28 mouse cellular contexts compared by ENCODE assay signal in the genomic region with DNA sequence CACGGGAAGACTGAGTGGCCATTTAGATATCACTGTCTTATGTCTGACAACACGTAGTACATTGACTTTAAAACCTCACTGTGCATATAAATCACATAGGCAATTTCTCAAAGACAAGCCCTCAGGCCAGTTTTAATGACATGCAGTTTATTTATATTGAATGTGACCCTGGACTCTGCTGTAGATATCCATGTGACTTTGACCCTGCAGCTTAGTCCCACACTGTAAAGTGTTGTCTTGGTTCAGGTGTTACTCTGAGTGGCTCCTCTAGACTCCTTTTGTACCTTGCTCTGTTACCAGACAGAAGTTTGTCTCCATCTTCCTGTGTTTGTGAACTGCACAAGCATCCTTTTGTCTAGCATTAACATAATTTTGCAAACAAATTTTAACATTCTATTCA.
A peak's percentile ranks its signal among the peaks of the same experiment; 100 is the strongest.
DNase-seq lines count a peak whose midpoint lies in the region; ATAC-seq lines count a peak whose summit lies in the region.
"Had no signal": no experiment of that assay in that cellular context is flagged by ENCODE, and none has a peak within 500 bp of the region (broad histone marks: within the 10 kb centered on the region; RNA-seq: fewer than 3 reads in every experiment).

No protein-coding gene starts in this region.

- H3K9ac ChIP-seq in forebrain, embryonic 12.5 days = no peak overlapping the region
- H3K9ac ChIP-seq in intestine, embryonic 16.5 days (ENCODE audit: low read depth, low read length) = no peak overlapping the region
- H3K9ac ChIP-seq: embryonic facial prominence, embryonic 13.5 days; forebrain, postnatal 0 days; heart, embryonic 13.5 days; hindbrain, embryonic 14.5 days had no signal

- WGBS in forebrain, embryonic 12.5 days = 58% methylated on average over 2 of the region's 2 CpGs
- 78% methylated on average over 2 of the region's 2 CpGs for WGBS in forebrain, embryonic 10.5 days
- WGBS in intestine, embryonic 16.5 days = 22% methylated on average over 2 of the region's 2 CpGs

- H3K4me1 ChIP-seq in forebrain, embryonic 12.5 days = peaks cover 11% of the 10 kb centered on the region
- H3K4me1 ChIP-seq in forebrain, embryonic 10.5 days = peaks cover 29% of the 10 kb centered on the region
- H3K4me1 ChIP-seq in intestine, embryonic 16.5 days (ENCODE audit: control insufficient read depth, insufficient read depth, low read length) = 0 out of 2 replicates have a peak, but pooled peaks cover 5% of the 10 kb centered on the region

- DNase-seq in forebrain, embryonic 10.5 days (ENCODE audit: extremely low spot score, low spot score) = no peak
- peak; percentile 7 for DNase-seq in testis, postnatal 10 days (ENCODE audit: low spot score)
- no peak for DNase-seq in testis, postnatal 14 days (ENCODE audit: low spot score)
- no peak for DNase-seq in layer of hippocampus, adult 8-10 months (ENCODE audit: low spot score in 2 of 2)
- no peak for DNase-seq in lung, postnatal 4 days
- DNase-seq: adrenal gland, postnatal 10 days; adrenal gland, postnatal 36 days; B cell, adult 2 months; cerebellum, adult 18-20 months; cerebellum, adult 9-10 months; cerebellum, postnatal 14 days; forebrain, postnatal 0 days; gastrocnemius, postnatal 25 days; heart, adult 18-20 months; heart, postnatal 14 days; heart, postnatal 4 days had no signal

- H3K27me3 ChIP-seq in forebrain, embryonic 12.5 days = no peaks in the 10 kb centered on the region; the same call in 1 of the 2 replicates
- no peaks in the 10 kb centered on the region for H3K27me3 ChIP-seq in forebrain, embryonic 10.5 days (ENCODE audit: poor library complexity, severe bottlenecking)
- no peaks in the 10 kb centered on the region for H3K27me3 ChIP-seq in intestine, embryonic 16.5 days (replicated peaks; ENCODE audit: control insufficient read depth, insufficient read depth, low read length)
- H3K27me3 ChIP-seq: CH12.LX; embryonic facial prominence, embryonic 13.5 days had no signal

- no peaks in the 10 kb centered on the region for H3K9me3 ChIP-seq in forebrain, embryonic 12.5 days
- H3K9me3 ChIP-seq in forebrain, embryonic 10.5 days = no peaks in the 10 kb centered on the region
- H3K9me3 ChIP-seq in intestine, embryonic 16.5 days (ENCODE audit: control insufficient read depth, low read length) = no peaks in the 10 kb centered on the region
- H3K9me3 ChIP-seq: embryonic facial prominence, embryonic 10.5 days; embryonic facial prominence, embryonic 13.5 days; heart, embryonic 13.5 days had no signal

- H3K27ac ChIP-seq in forebrain, embryonic 12.5 days = peak overlapping the region; percentile 2; the same call in 1 of the 2 replicates
- H3K27ac ChIP-seq in forebrain, embryonic 10.5 days = no peak overlapping the region
- no peak overlapping the region for H3K27ac ChIP-seq in intestine, embryonic 16.5 days (ENCODE audit: low read length)
- H3K27ac ChIP-seq: embryonic facial prominence, embryonic 10.5 days; embryonic facial prominence, embryonic 13.5 days; heart, embryonic 13.5 days; hindbrain, embryonic 14.5 days; hindbrain, postnatal 0 days had no signal

- no peaks in the 10 kb centered on the region for H3K36me3 ChIP-seq in forebrain, embryonic 12.5 days (replicated peaks)
- no peaks in the 10 kb centered on the region for H3K36me3 ChIP-seq in forebrain, embryonic 10.5 days (replicated peaks)
- no peaks in the 10 kb centered on the region for H3K36me3 ChIP-seq in intestine, embryonic 16.5 days (ENCODE audit: control insufficient read depth, insufficient read depth, low read length)
- H3K36me3 ChIP-seq: embryonic facial prominence, embryonic 10.5 days; embryonic facial prominence, embryonic 13.5 days; G1E; heart, embryonic 13.5 days had no signal

- H3K4me2 ChIP-seq in forebrain, embryonic 12.5 days = no peak overlapping the region
- H3K4me2 ChIP-seq in intestine, embryonic 16.5 days (ENCODE audit: low read depth, low read length) = no peak overlapping the region
- H3K4me2 ChIP-seq: embryonic facial prominence, embryonic 13.5 days; heart, embryonic 13.5 days; hindbrain, embryonic 14.5 days had no signal

- ATAC-seq in forebrain, embryonic 12.5 days (ENCODE audit: low FRiP score) = no peak
- ATAC-seq in intestine, embryonic 16.5 days = peak; percentile 72
- ATAC-seq: forebrain, embryonic 14.5 days; forebrain, postnatal 0 days; hindbrain, postnatal 0 days; Patski had no signal

- no peak overlapping the region for H3K4me3 ChIP-seq in forebrain, embryonic 12.5 days (replicated peaks)
- no peak overlapping the region for H3K4me3 ChIP-seq in forebrain, embryonic 10.5 days
- no peak overlapping the region for H3K4me3 ChIP-seq in intestine, embryonic 16.5 days (ENCODE audit: low read length)
- H3K4me3 ChIP-seq: embryonic facial prominence, embryonic 10.5 days; embryonic facial prominence, embryonic 13.5 days; erythroblast, embryonic 14.5 days; heart, embryonic 13.5 days had no signal
